ENCODE assay signal across 25 mouse cellular contexts in the genomic region with DNA sequence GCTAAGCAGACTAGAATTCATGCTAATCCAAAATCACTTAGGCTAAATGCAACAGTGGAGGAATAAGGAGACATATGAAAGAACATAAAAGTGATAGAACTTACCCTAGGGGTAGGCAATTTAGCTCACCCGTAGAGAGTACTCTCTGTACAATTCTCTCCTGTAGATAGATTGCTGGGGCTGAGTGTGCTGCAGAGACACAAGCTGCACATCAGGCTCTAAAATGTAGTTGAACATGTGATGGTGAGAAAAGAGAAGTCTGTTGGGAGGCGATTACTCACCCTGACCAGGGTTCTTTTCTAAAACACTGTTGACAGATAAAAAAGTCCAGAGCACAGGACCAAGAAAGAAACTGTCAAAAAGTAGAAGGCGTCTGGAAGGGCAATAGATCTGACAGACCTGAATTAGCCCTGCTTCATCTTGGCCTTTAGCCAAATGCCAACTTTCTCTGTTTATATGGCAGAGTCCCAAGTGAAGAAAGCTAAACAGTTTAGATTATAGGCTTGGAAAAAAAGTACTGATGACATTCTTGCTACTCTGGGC. TPM values are rescaled to one million over a fixed set of nuclear protein-coding genes. Genes with fewer than 3 reads are reported as not detected.
DNase-seq lines count a peak whose midpoint lies in the region; ATAC-seq and TF ChIP-seq lines count a peak whose summit lies in the region.
"Had no signal": no experiment of that assay in that cellular context is flagged by ENCODE, and none has a peak within 500 bp of the region (broad histone marks: within the 10 kb centered on the region; RNA-seq: fewer than 3 reads in every experiment).

No protein-coding gene starts in this region.

- no peaks in the 10 kb centered on the region for H3K9me3 ChIP-seq in heart, embryonic 12.5 days (replicated peaks)
- H3K9me3 ChIP-seq: embryonic facial prominence, embryonic 13.5 days; heart, embryonic 10.5 days; limb, embryonic 15.5 days; midbrain, embryonic 13.5 days had no signal

- H3K4me1 ChIP-seq in heart, embryonic 12.5 days (replicated peaks), result peaks cover 3% of the 10 kb centered on the region
- no peaks in the 10 kb centered on the region for H3K4me1 ChIP-seq in heart, adult 2 months (ENCODE audit: control insufficient read depth, insufficient read depth, low read length)
- H3K4me1 ChIP-seq: embryonic facial prominence, embryonic 13.5 days; heart, embryonic 10.5 days; limb, embryonic 15.5 days; midbrain, embryonic 13.5 days had no signal

- TF ChIP-seq EP300 in heart, adult 2 months (IDR thresholded peaks at IDR 0.05; ENCODE audit: insufficient read depth, low read depth, low read length), result no peak

- DNase-seq in heart, adult 2 months, result no peak
- DNase-seq in retina, postnatal 1 day, result peak; percentile 0
- DNase-seq in retina, embryonic 14.5 days (ENCODE audit: low spot score), result no peak
- peak; percentile 4 for DNase-seq in embryo, embryonic 11.5 days (ENCODE audit: low read depth, low spot score)
- no peak for DNase-seq in cerebellum, adult 9-11 months
- DNase-seq in gastrocnemius, adult 2 months, result no peak
- DNase-seq: gastrocnemius, postnatal 14 days; kidney, postnatal 4 days; right cerebral cortex, adult 18-20 months had no signal

- intact Hi-C loops in heart, adult 2 months (cut with DNase I), result no loop called here
- intact Hi-C loops in gastrocnemius, adult 2 months (cut with DNase I), result no loop called here

- H3K9ac ChIP-seq in heart, embryonic 12.5 days, result no peak overlapping the region
- H3K9ac ChIP-seq in heart, adult 2 months (ENCODE audit: low read depth, low read length), result no peak overlapping the region
- H3K9ac ChIP-seq: embryonic facial prominence, embryonic 13.5 days; limb, embryonic 15.5 days; midbrain, embryonic 13.5 days had no signal

- H3K36me3 ChIP-seq in heart, embryonic 12.5 days, result no peaks in the 10 kb centered on the region
- H3K36me3 ChIP-seq in heart, adult 2 months (ENCODE audit: control insufficient read depth, insufficient read depth, low read length), result no peaks in the 10 kb centered on the region
- H3K36me3 ChIP-seq: embryonic facial prominence, embryonic 13.5 days; heart, embryonic 10.5 days; limb, embryonic 15.5 days; midbrain, embryonic 13.5 days had no signal

- H3K27ac ChIP-seq in heart, embryonic 12.5 days (ENCODE audit: poor library complexity, severe bottlenecking), result 0 out of 2 replicates have a peak overlapping the region, but pooled peaks have one; percentile 39
- H3K27ac ChIP-seq in heart, adult 2 months, result no peak overlapping the region
- H3K27ac ChIP-seq in gastrocnemius, adult 2 months, result no peak overlapping the region
- H3K27ac ChIP-seq: embryonic facial prominence, embryonic 13.5 days; heart, embryonic 10.5 days; limb, embryonic 15.5 days; macrophage; midbrain, embryonic 13.5 days had no signal

- no peaks in the 10 kb centered on the region for H3K79me2 ChIP-seq in heart, adult 2 months (replicated peaks; ENCODE audit: control insufficient read depth, insufficient read depth, low read length)

- ATAC-seq in heart, embryonic 12.5 days (ENCODE audit: insufficient number of reproducible peaks, low FRiP score), result no peak
- ATAC-seq: midbrain, embryonic 13.5 days had no signal

- WGBS in heart, embryonic 12.5 days, result 24% methylated on average over 3 of the region's 3 CpGs
- WGBS in heart, adult 2 months, result 35% methylated on average over 3 of the region's 3 CpGs

- no peak overlapping the region for H3K4me3 ChIP-seq in heart, embryonic 12.5 days
- H3K4me3 ChIP-seq in heart, adult 2 months, result no peak overlapping the region
- no peak overlapping the region for H3K4me3 ChIP-seq in gastrocnemius, adult 2 months
- H3K4me3 ChIP-seq: embryonic facial prominence, embryonic 13.5 days; heart, embryonic 10.5 days; limb, embryonic 15.5 days; midbrain, embryonic 13.5 days; myocyte had no signal

- H3K27me3 ChIP-seq in heart, embryonic 12.5 days (replicated peaks), result no peaks in the 10 kb centered on the region
- H3K27me3 ChIP-seq in heart, adult 2 months (ENCODE audit: control insufficient read depth, insufficient read depth, low read length), result no peaks in the 10 kb centered on the region
- H3K27me3 ChIP-seq: embryonic facial prominence, embryonic 13.5 days; limb, embryonic 15.5 days; midbrain, embryonic 13.5 days had no signal

- TF ChIP-seq POLR2A in heart, adult 2 months (IDR thresholded peaks at IDR 0.05; ENCODE audit: insufficient read depth, low read depth, low read length), result no peak

- no peak for TF ChIP-seq CTCF in heart, adult 2 months (IDR thresholded peaks at IDR 0.05)
- TF ChIP-seq CTCF in gastrocnemius, adult 2 months (IDR thresholded peaks at IDR 0.05), result no peak

- H3K4me2 ChIP-seq in heart, embryonic 12.5 days, result no peak overlapping the region
- H3K4me2 ChIP-seq: embryonic facial prominence, embryonic 13.5 days; limb, embryonic 15.5 days; midbrain, embryonic 13.5 days had no signal

RNA-seq across cellular contexts. Expression of a gene that starts 2.7 kb away (rescaled TPM):
- 0.63 TPM in 1 of 2 replicates, not detected in the other for polyA plus RNA-seq in heart, embryonic 12.5 days (2016; fragmentation: Nextera tagmentation; extraction: Ambion mirVana)
- not detected for total RNA-seq in heart, adult 2 months (2021)
- not detected in 2 replicates for polyA plus RNA-seq in heart, adult 2 months (2012; rRNA removed)
- total RNA-seq in gastrocnemius, adult 2 months (2021), result not detected
- total RNA-seq: gastrocnemius, postnatal 14 days; layer of hippocampus, postnatal 25 days; left cerebral cortex, postnatal 25 days; neutrophil, adult 5-6 weeks had no signal
- polyA plus RNA-seq: C2C12; embryonic facial prominence, embryonic 13.5 days; hindbrain, embryonic 11.5 days; kidney, embryonic 14.5 days; limb, embryonic 15.5 days; liver, embryonic 16.5 days; macrophage; midbrain, embryonic 13.5 days; myocyte; small intestine, adult 2 months had no signal

RNA-seq across cellular contexts. Expression of a gene that starts 30.4 kb away (rescaled TPM):
- polyA plus RNA-seq in heart, embryonic 12.5 days (2016; fragmentation: Nextera tagmentation; extraction: Ambion mirVana), result not detected in 2 replicates
- not detected for total RNA-seq in heart, adult 2 months (2021)
- not detected in 2 replicates for polyA plus RNA-seq in heart, adult 2 months (2012; rRNA removed)
- not detected for total RNA-seq in gastrocnemius, adult 2 months (2021)
- total RNA-seq: adrenal gland, postnatal 4 days; gastrocnemius, postnatal 14 days; layer of hippocampus, postnatal 25 days; left cerebral cortex, postnatal 25 days; neutrophil, adult 5-6 weeks had no signal
- polyA plus RNA-seq: embryonic facial prominence, embryonic 13.5 days; heart, embryonic 10.5 days; hindbrain, embryonic 11.5 days; kidney, embryonic 14.5 days; limb, embryonic 15.5 days; liver, embryonic 16.5 days; macrophage; midbrain, embryonic 13.5 days; myocyte; small intestine, adult 2 months had no signal

RNA-seq across cellular contexts. Expression of a gene that starts 47.8 kb away (rescaled TPM):
- polyA plus RNA-seq in heart, embryonic 12.5 days (2016; fragmentation: Nextera tagmentation; extraction: Ambion mirVana), result not detected in 2 replicates
- not detected for total RNA-seq in heart, adult 2 months (2021)
- polyA plus RNA-seq in heart, adult 2 months (2012; rRNA removed), result not detected in 2 replicates
- total RNA-seq in gastrocnemius, adult 2 months (2021), result not detected
- total RNA-seq: adrenal gland, postnatal 4 days; gastrocnemius, postnatal 14 days; layer of hippocampus, postnatal 25 days; left cerebral cortex, postnatal 25 days; neutrophil, adult 5-6 weeks had no signal
- polyA plus RNA-seq: C2C12; embryonic facial prominence, embryonic 13.5 days; heart, embryonic 10.5 days; hindbrain, embryonic 11.5 days; kidney, embryonic 14.5 days; limb, embryonic 15.5 days; liver, embryonic 16.5 days; macrophage; midbrain, embryonic 13.5 days; myocyte; small intestine, adult 2 months had no signal

Comparison
In these comparisons a context has a peak if more than half of its experiments do, and no peak if none do; other contexts are left out.
1. DNase-seq: peak in retina, postnatal 1 day (single experiment) and embryo, embryonic 11.5 days (single experiment); none in heart, adult 2 months (0 of 2), retina, embryonic 14.5 days (single experiment), cerebellum, adult 9-11 months (single experiment) and gastrocnemius, adult 2 months (single experiment).